Mouse (Mus musculus) left cerebral cortex, postnatal 14 days (tissue): ENCODE data around the gene Adgrb2. TPM values are rescaled to one million over a fixed set of nuclear protein-coding genes. Genes with fewer than 3 reads are reported as not detected.

Source experiments
- DNase-seq, 2 experiments: peaks; one replicate each; pipeline ENCODE4 v3.0.0; 2021 to 2022; ENCODE audit warnings: low spot score in 2 of 2, mixed read lengths in 1 of 2
- intact Hi-C: fragments of 180-260 bp; cut with DNase I; formaldehyde crosslinking; loops from one replicate; pipeline ENCODE4 v1.15.1; 2025
- total RNA-seq, 2 experiments: library from RNA; stranded (reverse); gene quantifications; 2 replicates each; pipeline ENCODE4 v1.2.3; 2021

Gene Adgrb2
- total RNA-seq, 2 experiments from 2014 or later: 352 to 365 TPM

DNA sequence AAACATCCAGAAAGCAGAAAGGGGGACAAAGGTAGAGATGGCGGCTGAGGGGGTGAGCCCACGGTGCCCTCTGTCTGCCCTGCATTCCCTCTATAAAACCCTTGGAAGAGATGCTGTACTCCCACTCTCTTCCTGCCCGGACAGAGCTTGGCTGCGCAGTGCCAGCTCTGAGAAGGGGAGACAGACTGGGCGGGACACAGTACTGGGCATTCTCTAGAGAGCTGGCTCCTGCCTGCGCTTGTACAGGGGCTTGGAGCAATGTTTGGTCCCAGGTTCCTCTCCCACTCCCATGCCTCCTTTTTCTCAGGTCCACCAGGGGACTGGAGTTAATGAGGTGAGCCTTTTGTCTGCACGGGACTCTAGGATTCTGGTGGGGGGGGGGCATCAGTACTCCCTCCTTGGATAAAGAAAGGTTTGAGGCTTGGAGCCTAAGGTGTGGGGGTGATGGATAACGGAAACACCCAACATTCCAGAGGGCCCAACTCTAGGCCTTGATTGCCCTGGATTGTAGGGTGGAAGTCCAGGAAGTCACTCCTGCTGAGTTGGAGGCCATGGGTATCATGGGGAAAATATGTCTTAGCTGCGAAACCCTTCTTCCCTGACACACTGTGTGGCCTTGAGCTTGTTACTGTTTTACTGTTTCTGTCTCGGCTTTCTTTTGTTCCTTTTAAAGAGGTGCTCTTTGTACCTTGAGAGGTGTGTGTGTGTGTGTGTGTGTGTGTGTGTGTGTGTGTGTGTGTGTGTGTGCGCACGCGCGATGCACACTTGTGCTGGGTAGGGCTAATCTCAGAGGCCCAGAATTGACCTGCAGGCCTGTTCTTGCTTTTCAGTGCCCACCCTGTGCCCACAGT is 70.7 kb downstream of the Adgrb2 start:
- DNase-seq: no peak
- intact Hi-C loops: no loop called here

DNA sequence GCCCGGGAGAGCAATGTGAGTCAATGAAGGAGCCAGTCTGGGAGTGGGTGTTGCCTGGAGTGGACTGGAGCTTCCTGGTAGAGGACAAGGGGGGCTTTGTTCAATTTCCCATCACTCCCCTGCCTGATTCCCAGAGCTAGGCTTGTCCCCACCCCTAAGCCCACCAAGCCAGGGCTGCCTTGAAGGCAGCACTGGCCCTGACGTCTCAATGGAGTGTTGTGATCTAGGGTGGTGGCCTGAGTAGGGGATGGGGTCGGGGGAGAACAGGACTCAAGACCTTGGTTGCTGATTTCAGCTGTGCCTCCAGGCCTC is 71.3 kb downstream of the Adgrb2 start:
- no peak for DNase-seq
- intact Hi-C loops: no loop called here

DNA sequence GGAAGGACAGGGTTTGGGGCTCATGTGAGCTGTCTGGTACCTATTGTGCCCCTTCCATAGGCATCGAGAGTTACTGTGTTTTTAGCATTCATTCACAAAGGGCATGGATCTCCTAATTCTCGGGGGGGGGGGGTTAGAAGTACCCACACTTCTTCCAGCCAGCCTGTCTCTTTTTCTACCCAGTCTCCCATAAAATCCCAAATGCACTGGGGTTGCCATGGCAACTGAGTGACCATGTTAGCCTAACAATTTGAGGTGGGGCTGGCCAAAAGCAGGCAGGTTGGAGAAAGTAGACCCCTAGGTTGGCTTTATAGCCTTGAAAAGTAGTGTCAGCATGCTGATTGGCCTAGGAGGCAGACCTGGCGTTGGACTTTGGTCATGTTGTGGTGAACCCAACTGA is 71.8 kb downstream of the Adgrb2 start:
- no peak for DNase-seq
- intact Hi-C loops: no loop called here

DNA sequence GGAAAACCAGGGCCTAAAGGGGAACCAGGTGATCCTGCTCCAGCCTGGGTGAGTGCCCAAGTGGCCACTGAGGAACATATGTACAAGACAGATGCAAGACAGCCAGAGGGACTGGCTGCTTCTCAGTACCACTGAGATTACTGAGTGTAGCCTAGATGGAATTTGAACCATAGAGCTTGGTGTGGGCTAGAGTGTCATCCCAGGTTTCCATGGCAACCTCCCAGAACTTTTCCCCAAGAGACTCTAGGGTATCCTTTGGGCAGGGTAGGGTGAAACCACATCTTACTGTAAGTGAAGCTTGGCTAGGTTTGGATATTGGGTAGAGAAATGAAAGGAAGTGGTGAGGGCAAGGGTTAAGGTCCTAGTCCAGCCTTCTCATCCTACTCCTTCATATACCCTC is 76.3 kb downstream of the Adgrb2 start:
- intact Hi-C loops: no loop called here
- DNase-seq: peak in 1 of 2 experiments; percentile 68

DNA sequence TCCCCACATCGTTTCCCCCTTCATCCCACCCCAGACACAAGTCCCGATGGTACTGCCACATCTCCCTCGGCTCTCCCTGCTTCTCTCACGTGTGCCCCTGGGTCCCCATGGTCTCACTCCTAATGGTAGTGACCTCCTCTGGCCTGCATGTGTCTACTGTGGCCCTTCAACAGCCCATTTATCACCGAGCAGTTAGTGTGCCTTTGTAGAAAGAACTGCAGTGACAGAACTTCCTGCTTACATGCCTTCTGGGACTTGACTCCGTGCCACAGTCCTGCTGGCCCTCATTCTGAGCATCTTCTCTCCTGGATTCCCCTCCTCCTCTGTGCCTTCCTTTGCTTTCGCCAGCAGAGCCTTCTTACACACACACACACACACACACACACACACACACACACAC is 78.5 kb downstream of the Adgrb2 start:
- intact Hi-C loops: no loop called here
- DNase-seq: no peak

DNA sequence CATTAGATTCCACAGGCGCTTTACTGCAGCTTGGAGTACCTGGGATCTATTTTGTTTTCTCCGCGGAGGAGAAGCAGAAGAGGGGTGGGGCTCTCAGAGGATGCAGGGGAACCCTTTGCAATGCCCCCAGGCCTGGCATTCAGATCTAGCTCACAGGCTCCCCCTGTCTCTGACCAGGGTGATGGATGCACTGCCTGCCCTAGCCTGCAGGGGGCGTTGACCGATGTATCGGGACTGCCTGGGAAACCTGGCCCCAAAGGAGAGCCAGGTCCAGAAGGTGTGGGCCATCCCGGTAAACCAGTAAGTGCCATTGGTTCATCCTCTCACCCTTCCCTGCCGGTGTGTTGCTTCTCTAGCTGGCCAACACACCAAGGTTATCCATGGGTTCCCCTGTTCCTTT is 82.1 kb downstream of the Adgrb2 start:
- DNase-seq: no peak

DNA sequence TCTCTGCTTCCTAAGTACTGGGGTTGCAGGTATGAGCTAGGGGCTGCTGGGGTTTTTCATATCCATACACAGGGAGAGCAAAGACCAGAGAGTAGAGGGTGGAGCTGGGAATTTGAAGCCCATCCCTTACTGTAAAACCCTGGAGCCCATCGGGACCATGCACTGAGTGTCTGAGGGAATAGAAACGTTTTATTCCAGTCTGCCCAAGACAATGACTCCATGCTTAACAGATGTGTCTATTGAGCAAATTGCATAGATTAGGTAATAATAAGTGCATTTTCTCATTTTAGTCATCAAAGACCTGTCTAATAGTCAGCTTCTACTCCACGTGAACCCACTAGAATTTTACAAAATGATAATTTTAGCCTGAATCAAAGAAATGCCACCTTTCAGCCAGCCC is 85.9 kb downstream of the Adgrb2 start:
- intact Hi-C loops: no loop called here
- DNase-seq: no peak

More for the DNA sequence above, 82.1 kb downstream of the Adgrb2 start:
- intact Hi-C loops: no loop called here

DNA sequence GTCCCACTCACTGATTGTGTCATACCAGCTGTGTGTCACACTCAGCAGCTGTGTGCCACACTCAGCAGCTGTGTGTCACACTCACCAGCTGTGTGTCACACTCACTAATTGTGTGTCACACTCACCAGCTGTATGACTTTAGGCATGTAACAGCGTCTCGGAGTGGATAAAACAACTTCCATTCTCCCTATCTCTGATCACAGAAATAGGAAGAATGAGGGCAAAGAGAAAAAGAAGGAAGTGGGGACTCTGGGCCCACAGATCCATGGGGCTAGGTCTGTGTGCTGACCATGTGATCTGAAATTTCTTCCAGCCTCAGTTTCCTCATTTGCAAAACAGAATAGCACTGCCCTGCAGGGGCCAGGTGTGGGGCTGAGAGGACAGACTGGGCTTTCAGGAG is 87.1 kb downstream of the Adgrb2 start:
- intact Hi-C loops: no loop called here
- DNase-seq: no peak

Other genes with a start within 250 kb of the Adgrb2 start
- gene Khdrbs1, start 242.6 kb upstream of the Adgrb2 start, total RNA-seq: 10 to 100 TPM; 88.9 to 90.4 TPM
- gene Ptp4a2, start 173.7 kb upstream of the Adgrb2 start, total RNA-seq: 100 to 1,000 TPM; 112 to 126 TPM
- gene Spocd1, start 55.6 kb upstream of the Adgrb2 start, total RNA-seq: under 1 TPM; 0.15 to 0.68 TPM
- gene Col16a1, start 63.0 kb downstream of the Adgrb2 start, total RNA-seq: 10 to 100 TPM; 12.2 to 17.8 TPM
- 10 to 100 TPM; 47.6 to 49.2 TPM for gene Pef1, start 117.7 kb downstream of the Adgrb2 start, total RNA-seq
- gene Hcrtr1, start 154.5 kb downstream of the Adgrb2 start, total RNA-seq: 1 to 10 TPM; 5.8 to 6.3 TPM
- gene Tinagl1, start 190.3 kb downstream of the Adgrb2 start, total RNA-seq: 1 to 10 TPM; 4.1 to 4.2 TPM
- gene Gm853, start 237.5 kb downstream of the Adgrb2 start, total RNA-seq: not detected